ENCODE assay signal across 8 mouse cellular contexts in the genomic region with DNA sequence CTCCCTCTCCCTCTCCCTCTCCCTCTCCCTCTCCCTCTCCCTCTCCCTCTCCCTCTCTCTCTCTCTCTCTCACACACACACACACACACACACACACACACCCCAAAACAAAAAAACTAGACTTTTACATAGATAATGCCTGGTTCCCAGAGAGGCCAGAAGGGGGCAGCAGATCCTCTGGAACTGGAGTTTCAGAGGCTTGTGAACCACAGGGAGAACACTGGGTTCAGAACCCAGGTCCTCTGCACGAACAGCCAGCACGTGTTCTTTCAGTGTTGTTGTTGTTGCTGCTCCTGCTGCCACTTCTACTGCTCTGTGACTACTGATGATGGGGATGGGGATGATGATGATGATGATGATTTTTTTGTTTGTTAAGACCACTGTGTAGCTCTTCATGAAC.
A peak's percentile ranks its signal among the peaks of the same experiment; 100 is the strongest.
DNase-seq lines count a peak whose midpoint lies in the region; ATAC-seq and TF ChIP-seq lines count a peak whose summit lies in the region.

No protein-coding gene starts in this region.

- H3K36me3 ChIP-seq in forebrain, embryonic 11.5 days (ENCODE audit: control insufficient read depth, insufficient read depth, low read length): no peaks in the 10 kb centered on the region
- H3K36me3 ChIP-seq in forebrain, embryonic 16.5 days (ENCODE audit: control insufficient read depth, insufficient read depth): no peaks in the 10 kb centered on the region
- no peaks in the 10 kb centered on the region for H3K36me3 ChIP-seq in midbrain, postnatal 0 days (ENCODE audit: insufficient read depth, low read length)
- no peaks in the 10 kb centered on the region for H3K36me3 ChIP-seq in midbrain, embryonic 11.5 days (ENCODE audit: control insufficient read depth, insufficient read depth, low read length)

- H3K27me3 ChIP-seq in forebrain, embryonic 11.5 days (ENCODE audit: control insufficient read depth, insufficient read depth, low read length): no peaks in the 10 kb centered on the region
- no peaks in the 10 kb centered on the region for H3K27me3 ChIP-seq in forebrain, embryonic 16.5 days (replicated peaks; ENCODE audit: control insufficient read depth, insufficient read depth, low read length)
- 0 out of 2 replicates have a peak, but pooled peaks cover 3% of the 10 kb centered on the region for H3K27me3 ChIP-seq in midbrain, postnatal 0 days (ENCODE audit: insufficient read depth, low read length)
- H3K27me3 ChIP-seq in midbrain, embryonic 11.5 days (ENCODE audit: control insufficient read depth, insufficient read depth, low read length): no peaks in the 10 kb centered on the region

- H3K9ac ChIP-seq in forebrain, embryonic 11.5 days (ENCODE audit: low read length): no peak overlapping the region
- H3K9ac ChIP-seq in forebrain, embryonic 16.5 days (replicated peaks; ENCODE audit: low read depth, low read length): no peak overlapping the region
- no peak overlapping the region for H3K9ac ChIP-seq in midbrain, postnatal 0 days (replicated peaks; ENCODE audit: low read length, poor library complexity, severe bottlenecking)
- no peak overlapping the region for H3K9ac ChIP-seq in midbrain, embryonic 11.5 days (ENCODE audit: low read length)

- TF ChIP-seq CTCF in midbrain, postnatal 0 days (IDR thresholded peaks at IDR 0.05): peak; percentile 43

- H3K4me3 ChIP-seq in forebrain, embryonic 11.5 days (ENCODE audit: low read depth, low read length): no peak overlapping the region
- H3K4me3 ChIP-seq in forebrain, embryonic 16.5 days (replicated peaks; ENCODE audit: low read length): no peak overlapping the region
- H3K4me3 ChIP-seq in midbrain, postnatal 0 days (ENCODE audit: low read depth, low read length): no peak overlapping the region
- H3K4me3 ChIP-seq in midbrain, embryonic 11.5 days (ENCODE audit: low read depth, low read length): no peak overlapping the region

- no peaks in the 10 kb centered on the region for H3K4me1 ChIP-seq in forebrain, embryonic 11.5 days (replicated peaks; ENCODE audit: control insufficient read depth, insufficient read depth, low read length)
- no peaks in the 10 kb centered on the region for H3K4me1 ChIP-seq in forebrain, embryonic 16.5 days (replicated peaks; ENCODE audit: control insufficient read depth, insufficient read depth, low read length)
- no peaks in the 10 kb centered on the region for H3K4me1 ChIP-seq in midbrain, postnatal 0 days (ENCODE audit: insufficient read depth, low read length)
- no peaks in the 10 kb centered on the region for H3K4me1 ChIP-seq in midbrain, embryonic 11.5 days (ENCODE audit: control insufficient read depth, insufficient read depth, low read length)

- WGBS in forebrain, embryonic 11.5 days: 44% methylated on average over 2 of the region's 2 CpGs
- 49% methylated on average over 2 of the region's 2 CpGs for WGBS in forebrain, embryonic 16.5 days
- WGBS in midbrain, postnatal 0 days: 27% methylated on average over 2 of the region's 2 CpGs
- WGBS in midbrain, embryonic 11.5 days: 17% methylated on average over 2 of the region's 2 CpGs

- no peak overlapping the region for H3K4me2 ChIP-seq in forebrain, embryonic 11.5 days (ENCODE audit: low read depth, low read length, severe bottlenecking)
- H3K4me2 ChIP-seq in forebrain, embryonic 16.5 days (ENCODE audit: low read length): no peak overlapping the region
- no peak overlapping the region for H3K4me2 ChIP-seq in midbrain, postnatal 0 days (ENCODE audit: low read depth, low read length, poor library complexity, severe bottlenecking)
- no peak overlapping the region for H3K4me2 ChIP-seq in midbrain, embryonic 11.5 days

- H3K9me3 ChIP-seq in forebrain, embryonic 11.5 days (ENCODE audit: control insufficient read depth, low read length): no peaks in the 10 kb centered on the region
- H3K9me3 ChIP-seq in forebrain, embryonic 16.5 days (ENCODE audit: control insufficient read depth, low read length): no peaks in the 10 kb centered on the region
- no peaks in the 10 kb centered on the region for H3K9me3 ChIP-seq in midbrain, postnatal 0 days (ENCODE audit: low read length)
- no peaks in the 10 kb centered on the region for H3K9me3 ChIP-seq in midbrain, embryonic 11.5 days (ENCODE audit: control insufficient read depth, low read length)

- no peak for ATAC-seq in forebrain, embryonic 11.5 days (replicated peaks; ENCODE audit: low FRiP score)
- ATAC-seq in forebrain, embryonic 16.5 days: no peak
- no peak for ATAC-seq in midbrain, postnatal 0 days (ENCODE audit: low FRiP score)
- no peak for ATAC-seq in midbrain, embryonic 11.5 days (ENCODE audit: low FRiP score)

- DNase-seq in forebrain, embryonic 11.5 days (ENCODE audit: low spot score): peak; percentile 66
- DNase-seq in midbrain, postnatal 0 days (ENCODE audit: low spot score): no peak
- no peak for DNase-seq in midbrain, embryonic 11.5 days (ENCODE audit: low spot score, missing footprints)
- DNase-seq in adrenal gland, postnatal 14 days: peak; percentile 46
- peak; percentile 47 for DNase-seq in induced T-regulatory cell, adult 2 months (ENCODE audit: low read depth)
- DNase-seq in spleen, postnatal 10 days (ENCODE audit: low spot score in 2 of 2): peak; percentile 5 to 61
- DNase-seq in layer of hippocampus, adult 9-10 months (ENCODE audit: low spot score): no peak

- H3K27ac ChIP-seq in forebrain, embryonic 11.5 days (ENCODE audit: low read depth, low read length): no peak overlapping the region
- no peak overlapping the region for H3K27ac ChIP-seq in forebrain, embryonic 16.5 days (ENCODE audit: low read length)
- H3K27ac ChIP-seq in midbrain, postnatal 0 days (ENCODE audit: low read depth, low read length): no peak overlapping the region
- no peak overlapping the region for H3K27ac ChIP-seq in midbrain, embryonic 11.5 days (ENCODE audit: low read depth, low read length)

Comparison
In these comparisons a context has a peak if more than half of its experiments do, and no peak if none do; other contexts are left out.
1. DNase-seq: peak in forebrain, embryonic 11.5 days (single experiment), adrenal gland, postnatal 14 days (single experiment), induced T-regulatory cell, adult 2 months (single experiment) and spleen, postnatal 10 days (2 of 2); none in midbrain, postnatal 0 days (single experiment), midbrain, embryonic 11.5 days (single experiment) and layer of hippocampus, adult 9-10 months (single experiment).